Mouse (Mus musculus) bone marrow, adult 2 months (tissue): ENCODE measurements around the gene Gm12794.

Experiments used
- CTCF ChIP-seq: fragments of 200-500 bp; IDR thresholded peaks from 2 replicates; pipeline ENCODE4 v1.5.1; 2011; ENCODE audit warnings: low read length, control low read depth; ENCODE audit not compliant: control insufficient read depth, insufficient read depth
- POLR2A ChIP-seq: fragments of 200-500 bp; IDR thresholded peaks from 2 replicates; pipeline ENCODE4 v1.6.1; 2011; ENCODE audit warnings: low read depth, mild to moderate bottlenecking, control low read depth, low read length, borderline replicate concordance; ENCODE audit not compliant: control insufficient read depth

- TF ChIP-seq CTCF (no peak), POLR2A (no peak)
Measured at GRCm38 (mm10) chr4:101893656-101894420, 46.4 kb upstream of the Gm12794 start, which contains the start of gene C130073F10Rik.
